Mouse (Mus musculus) thymus, adult 18-20 months (tissue): ENCODE measurements around the gene Chrm5.
A peak's percentile ranks its signal among the peaks of the same experiment; 100 is the strongest.

ENCODE experiments used
- DNase-seq, 2 experiments: peaks; one replicate each; pipeline ENCODE4 v3.0.0; 2022; ENCODE audit warnings: mixed read lengths in 2 of 2

The Chrm5 gene

DNA sequence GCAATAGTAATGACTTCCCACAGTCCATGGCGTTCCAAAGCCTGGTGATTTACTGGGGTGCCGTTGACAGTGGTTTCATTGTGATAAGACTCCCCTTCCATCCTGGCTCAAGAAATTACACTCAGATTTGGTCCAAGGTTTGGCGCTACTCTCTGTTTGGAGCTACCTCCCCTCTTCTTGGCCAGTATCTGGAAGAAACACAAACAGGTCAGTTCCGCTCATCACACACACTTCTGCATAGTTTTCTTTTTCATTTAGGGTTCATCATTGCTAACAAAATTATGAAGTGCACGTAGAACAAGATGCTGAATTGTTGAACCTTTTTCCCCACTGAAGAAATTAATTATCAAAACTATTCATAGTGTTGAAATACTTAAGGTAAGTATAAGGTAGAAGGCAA lies at the start of gene Chrm5:
Gene Chrm5 (minus strand): TSS at position 101 of the 400 bp plus-strand sequence.
- no peak for DNase-seq

DNA sequence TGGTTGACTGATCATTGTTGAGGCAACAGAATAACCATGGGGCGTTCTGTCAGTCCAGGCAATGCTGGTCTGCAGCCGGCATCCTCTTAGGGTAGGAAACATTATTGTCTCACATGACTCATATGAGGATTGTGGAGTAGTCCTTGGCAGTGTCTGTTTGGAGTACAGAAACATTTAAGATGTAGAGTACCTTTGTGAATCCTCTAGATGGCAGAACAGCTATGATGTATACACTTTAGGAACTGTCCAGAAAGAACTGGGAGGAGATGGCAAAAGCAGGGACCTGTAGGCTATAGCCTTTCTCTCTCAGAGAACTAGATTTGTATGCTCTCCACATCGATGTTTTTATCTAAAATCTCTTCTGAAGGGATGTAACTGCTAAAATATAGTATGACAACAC lies 46.4 kb upstream of the Chrm5 start:
- no peak for DNase-seq

DNA sequence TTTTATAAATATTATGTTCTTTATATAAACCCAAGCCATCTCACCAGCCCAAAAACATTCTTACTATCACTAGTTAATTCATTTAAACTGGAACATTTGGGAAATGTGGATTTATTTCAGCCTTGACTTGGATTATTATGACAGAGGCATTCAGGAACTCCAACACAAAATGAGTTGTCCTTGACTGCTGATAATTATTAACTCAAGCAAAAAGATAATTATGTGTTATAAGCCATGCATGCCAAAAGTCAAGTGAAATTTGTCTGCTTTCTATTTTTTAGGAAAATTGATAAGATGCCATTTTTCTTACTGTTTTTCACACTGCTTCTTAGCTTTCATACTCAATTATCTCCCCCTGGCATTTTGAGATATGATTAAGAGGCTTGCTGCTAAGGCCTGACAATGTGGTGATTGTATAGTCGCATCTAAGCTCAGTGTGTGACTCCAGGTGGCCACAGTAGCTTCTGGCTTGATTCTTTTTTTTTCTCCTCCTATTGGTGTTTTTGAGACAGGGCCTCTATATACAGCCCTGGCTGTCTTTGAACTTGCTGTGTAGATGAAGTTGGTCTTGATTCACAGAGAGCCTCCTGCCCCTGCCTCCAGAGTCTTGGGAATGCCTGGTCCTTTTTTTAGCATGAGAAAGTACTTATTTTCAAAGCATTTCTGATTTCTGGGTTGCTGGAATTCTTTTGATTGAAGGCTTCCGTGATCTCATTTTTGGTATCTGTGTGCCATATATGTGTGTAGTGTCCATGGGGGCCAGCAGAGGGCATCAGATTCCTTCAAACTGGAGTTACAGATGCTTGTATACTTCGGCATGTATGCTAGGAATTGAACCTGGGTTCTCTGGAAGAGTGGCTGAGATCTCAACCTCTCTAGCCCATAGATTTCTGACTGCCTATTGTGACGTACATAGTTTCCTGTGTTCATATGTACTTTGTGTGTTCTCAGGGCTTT lies 40.2 kb upstream of the Chrm5 start:
- DNase-seq, result no peak

DNA sequence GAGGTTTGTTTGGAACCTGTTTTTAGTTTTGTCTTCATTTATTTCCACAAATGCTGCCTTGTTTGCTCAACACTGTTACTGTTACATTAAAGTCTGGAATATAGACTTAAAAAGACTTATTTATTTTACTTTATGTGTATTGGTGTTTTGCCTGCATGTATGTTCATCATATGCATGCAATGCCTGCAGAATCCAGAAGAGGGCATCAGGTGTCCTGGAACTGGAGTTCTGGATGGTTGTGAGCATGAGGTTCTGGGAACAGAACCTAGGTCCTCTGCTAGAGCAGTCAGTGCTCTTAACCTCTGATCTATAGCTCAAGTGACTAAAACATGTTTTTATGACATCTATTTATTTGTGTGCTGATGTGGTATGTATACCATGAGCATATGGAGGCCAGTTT lies 38.0 kb upstream of the Chrm5 start:
- no peak for DNase-seq

DNA sequence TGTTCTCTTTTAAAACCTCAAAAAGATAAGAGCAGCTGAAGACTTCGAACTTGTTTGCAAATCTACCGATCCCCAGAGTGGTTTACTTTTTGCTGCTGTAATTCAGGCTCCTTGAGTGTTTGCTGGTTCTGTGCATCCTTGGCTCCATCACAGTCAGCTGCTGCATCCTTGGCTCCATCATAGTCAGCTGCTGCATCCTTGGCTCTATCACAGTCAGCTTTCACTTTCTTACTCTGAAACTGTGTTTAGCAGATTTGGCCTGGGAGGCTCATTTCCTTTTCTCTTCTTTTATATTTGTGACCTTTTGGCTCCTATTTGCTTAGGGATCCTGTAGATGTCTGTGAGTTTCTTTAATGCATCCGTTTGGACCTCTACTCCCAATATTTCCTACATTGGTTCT lies 36.6 kb upstream of the Chrm5 start:
- DNase-seq, result no peak

DNA sequence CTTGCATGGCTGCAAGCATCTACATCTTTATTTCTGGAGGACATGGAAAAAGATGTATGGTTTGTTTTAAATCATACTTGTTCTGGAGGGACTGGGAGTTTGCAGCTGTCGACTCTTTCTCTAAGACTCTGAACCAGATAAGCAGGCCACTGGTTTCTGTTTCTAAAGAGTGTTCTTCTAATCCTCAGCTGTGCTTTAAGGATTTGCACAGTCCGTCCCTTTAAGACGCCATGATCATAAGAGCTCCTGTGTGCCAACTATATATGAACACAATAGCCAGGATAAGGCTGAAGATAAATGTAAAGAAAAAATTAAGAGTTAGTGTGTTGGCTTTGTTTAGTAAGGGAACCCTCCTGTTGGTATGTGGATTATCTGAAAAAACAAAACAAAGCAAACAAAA lies 36.2 kb upstream of the Chrm5 start:
- DNase-seq, result no peak

DNA sequence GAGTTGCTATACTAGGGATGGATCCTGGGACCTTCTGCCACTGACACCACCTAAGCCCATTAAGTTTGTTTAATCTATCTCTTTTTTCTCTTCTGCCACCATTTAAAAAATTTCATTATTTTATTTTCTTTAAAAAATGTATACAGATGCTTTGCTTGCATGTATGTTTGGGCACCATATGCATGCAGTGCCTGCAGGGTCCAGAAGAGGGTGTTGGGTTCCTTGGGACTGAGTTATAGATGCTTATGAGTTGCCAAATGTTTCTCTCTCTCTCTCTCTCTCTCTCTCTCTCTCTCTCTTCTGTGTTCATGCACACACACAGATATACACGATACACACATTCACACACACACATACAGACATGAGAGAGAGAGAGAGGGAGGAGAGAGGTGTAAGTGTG lies 32.5 kb upstream of the Chrm5 start:
- DNase-seq, result no peak

DNA sequence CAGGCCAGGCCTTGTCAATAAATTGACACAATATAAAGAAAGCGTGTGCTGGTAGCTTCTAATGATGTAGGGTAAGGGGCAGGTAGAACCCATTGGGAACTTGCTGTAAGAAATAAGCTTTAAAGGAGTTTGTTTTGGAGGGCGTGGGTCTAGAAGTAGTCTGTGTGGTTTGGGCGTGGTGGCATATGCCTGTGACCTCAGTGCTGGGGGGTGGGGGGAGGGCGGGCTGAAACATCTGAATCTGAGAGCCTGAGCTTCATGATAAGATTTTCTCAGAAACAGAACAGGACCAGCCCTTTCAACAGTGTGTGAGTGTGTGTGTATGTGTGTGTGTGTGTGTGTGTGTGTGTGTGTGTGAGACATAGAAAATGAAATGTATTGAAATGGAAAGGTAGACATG lies 29.6 kb upstream of the Chrm5 start:
- no peak for DNase-seq

DNA sequence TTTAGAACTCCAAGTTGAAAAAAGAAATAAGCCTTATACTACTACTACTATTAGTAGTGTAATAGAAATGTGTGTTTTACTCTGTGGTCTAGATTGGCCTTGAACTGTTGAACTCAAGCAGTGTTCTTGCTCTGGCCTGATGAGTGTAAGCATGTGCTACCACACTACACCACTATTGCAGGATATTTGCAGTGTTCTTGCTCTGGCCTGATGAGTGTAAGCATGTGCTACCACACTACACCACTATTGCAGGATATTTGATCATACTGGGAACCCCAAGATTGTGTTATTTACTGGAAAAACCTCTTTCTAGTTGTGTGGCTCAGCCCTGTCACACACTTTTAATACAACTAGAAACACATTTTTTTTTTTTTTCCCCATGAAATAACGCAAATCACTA lies 26.9 kb upstream of the Chrm5 start:
- no peak for DNase-seq

DNA sequence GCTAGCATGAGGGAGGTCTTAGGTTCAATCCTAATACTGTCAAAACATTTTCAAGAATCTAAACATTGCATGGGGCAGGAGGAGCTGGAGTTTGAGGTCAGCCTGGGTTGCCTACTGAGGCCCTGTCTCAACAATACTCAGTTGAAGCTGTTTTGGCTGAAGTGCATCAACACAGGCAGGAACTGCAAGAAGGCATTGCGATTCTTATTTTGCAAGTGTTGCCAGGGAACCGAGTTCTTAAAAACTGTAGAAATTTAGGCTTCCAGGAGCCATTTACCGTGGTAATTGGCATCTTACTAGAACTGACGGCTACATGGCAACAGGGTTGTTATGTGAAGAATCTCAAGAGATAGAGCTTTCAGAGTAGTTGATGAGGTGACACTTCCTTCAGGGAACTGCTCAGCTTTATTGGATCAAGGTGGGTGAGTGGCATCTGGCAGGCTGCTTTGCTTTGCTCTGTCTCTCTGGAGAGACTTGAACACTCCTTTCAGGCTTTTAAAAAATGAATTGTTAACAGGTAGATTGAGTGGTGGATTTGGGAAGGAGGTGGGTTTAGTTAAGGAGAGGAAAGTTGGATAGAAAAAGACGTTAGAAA lies 26.4 kb upstream of the Chrm5 start:
- no peak for DNase-seq

DNA sequence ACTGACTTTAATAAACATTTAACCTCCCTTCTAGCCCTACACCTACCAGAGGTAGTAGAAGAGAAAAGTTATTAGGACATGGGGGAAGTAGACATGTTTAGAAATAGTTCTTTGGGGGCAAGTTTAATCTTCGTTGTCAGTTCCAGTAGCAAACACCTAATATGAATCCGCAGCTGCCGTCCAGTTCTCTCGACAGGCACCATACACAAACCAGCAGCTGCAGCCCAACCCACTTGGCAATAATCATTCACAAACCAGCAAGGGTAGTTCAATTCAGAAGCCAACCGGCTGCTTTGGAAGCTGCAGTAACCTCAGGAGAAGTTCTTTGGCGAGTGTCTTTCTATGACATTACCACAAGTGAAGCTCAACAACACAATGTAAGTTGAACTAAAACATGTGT lies 23.4 kb upstream of the Chrm5 start:
- no peak for DNase-seq

DNA sequence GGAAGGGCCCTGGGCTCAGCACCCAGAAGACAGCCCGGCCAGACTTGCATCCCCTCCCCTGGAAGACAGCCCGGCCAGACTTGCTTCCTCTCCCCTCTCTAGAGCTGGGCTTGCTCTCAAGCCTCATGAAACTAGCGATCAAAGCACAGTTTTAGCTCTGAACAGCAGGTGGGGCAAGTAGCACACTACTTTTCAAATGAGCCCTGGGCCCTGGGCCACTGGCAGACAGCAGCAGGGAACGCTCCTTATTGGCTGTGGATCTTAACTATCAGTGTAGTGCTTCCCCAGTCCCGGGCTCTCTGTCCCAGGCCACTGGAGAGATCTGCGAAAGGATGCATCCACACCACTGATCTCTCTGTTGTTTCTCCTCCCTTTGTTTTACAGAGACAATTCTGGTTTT lies 20.6 kb upstream of the Chrm5 start:
- DNase-seq, result peak; percentile 40 to 53

DNA sequence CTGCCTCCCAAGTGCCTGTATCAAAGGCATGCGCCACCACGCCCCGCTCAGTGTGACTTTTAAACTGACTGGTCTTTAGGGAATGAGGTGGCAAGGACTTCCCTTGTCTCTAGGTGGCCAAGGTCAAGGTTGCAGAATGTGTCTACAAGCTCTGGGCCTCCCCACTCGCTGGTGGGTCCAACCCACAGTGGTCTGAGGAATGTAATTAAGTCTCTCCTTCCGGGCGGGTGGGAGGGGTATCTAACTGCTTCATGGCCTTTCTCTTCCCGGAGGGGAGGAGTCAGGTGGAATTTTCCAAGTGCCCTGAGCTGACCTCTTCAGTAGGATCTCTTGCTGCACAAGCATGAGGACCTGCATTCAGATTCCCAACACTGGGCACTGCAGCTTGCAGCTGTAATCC lies 17.3 kb upstream of the Chrm5 start:
- no peak for DNase-seq

DNA sequence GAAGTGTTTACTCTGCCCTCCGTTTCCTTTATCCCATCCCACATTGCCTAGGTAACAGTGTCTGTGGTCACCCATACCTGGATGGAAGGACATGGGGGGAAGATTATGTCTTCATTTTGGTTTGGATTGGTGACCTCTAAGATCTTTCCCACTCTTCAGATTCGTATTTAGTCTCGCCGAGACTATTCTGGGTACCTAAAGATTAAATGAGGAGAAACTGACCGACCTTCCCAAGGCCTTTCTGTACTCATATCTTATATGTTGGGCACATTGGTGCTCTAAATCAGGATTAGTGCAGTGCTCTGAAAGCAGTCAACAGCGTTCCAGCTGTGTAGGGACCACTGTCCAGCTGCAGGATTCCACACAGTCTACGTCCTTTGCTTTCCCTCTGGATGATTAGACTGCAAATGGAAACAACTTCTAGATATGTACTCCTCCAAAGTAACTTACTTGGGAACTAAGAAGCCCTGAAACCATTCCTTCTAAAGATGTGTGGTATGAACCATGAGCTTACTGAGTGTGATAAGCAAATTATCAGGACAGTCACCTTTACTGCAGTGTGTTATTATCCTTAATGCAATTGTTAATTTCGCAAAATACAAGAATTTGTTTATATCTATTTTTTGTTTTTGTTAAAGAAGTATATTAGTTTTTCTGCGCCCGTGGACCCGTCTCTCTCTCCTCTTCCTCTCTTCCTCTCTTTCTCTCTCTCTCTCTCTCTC lies 13.1 kb upstream of the Chrm5 start:
- DNase-seq, result no peak

DNA sequence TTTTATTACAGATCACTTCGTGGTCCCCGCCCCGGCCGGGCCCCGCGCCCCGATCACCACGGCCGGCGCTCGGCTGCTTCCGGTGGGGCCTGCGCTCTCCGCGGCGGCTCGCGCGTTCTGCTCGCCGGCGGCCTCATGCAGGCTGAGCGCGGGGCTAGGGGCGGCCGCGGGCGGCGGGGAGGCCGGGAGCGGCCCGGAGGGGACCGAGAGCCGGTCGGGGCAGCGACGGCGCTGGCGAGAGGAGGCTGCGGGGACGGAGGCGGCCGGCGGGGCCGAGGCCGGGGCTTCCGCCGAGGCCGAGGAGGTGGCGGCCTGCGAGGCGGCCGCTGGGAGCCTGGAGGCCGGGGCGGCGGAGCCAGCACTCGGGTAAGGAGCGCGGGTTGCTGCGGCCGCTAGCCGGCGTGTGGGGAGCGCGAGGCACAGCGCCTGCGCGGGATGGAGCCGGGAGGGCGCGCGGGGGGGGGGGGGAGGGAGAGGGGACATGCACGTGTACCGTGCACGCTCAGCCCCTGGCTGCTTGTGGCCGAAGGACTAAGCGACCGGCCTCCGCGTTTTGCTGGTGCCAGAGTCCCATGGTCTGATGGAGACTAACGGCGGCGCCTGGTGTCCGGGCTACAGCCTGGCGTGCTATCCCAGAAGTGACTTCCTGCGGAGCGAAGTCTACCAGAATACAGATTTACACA lies 12.4 kb upstream of the Chrm5 start, which contains the start of gene Aven:
Gene Aven (plus strand): TSS at position 109 of the 683 bp plus-strand sequence.
- DNase-seq, result peak; percentile 58 to 59

DNA sequence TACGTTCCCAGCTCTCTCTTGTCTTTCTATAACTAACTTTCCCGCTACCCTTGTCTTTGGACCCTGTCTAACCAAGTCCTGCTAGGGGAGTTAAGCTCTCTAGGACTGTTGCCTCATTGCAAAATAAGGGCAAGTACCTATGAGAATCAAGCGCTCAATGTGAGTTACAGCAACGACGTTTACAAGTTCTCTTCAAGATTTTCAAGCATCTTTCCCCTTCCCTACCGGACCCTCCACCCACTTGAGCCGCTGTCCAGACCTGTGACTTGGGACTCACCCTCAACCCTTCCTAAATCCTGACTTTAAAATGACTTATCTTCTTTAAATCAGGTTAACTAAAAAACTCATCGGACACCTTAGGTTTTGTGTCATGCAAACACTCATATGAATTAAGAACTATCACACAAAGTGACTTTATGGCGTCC lies 11.9 kb upstream of the Chrm5 start:
- DNase-seq, result no peak

DNA sequence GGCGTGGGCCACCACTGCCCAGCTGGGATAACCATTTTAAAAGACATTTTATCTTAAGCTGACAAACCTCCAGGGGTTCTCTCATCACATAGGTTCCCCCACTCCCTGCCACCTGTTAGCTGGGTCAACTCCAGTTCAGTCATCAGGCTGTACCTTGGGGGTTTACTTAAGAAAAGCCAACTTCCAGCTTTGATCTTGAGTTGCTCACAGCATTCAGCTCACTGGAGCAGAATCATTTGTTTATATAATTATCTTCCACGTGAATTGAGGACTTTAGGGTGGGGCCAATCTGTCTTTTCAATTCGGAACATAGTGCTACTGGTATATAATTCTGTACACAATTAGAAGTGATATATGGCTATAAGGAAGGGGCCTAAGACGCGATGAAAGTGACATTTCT lies 11.1 kb upstream of the Chrm5 start:
- DNase-seq, result no peak

DNA sequence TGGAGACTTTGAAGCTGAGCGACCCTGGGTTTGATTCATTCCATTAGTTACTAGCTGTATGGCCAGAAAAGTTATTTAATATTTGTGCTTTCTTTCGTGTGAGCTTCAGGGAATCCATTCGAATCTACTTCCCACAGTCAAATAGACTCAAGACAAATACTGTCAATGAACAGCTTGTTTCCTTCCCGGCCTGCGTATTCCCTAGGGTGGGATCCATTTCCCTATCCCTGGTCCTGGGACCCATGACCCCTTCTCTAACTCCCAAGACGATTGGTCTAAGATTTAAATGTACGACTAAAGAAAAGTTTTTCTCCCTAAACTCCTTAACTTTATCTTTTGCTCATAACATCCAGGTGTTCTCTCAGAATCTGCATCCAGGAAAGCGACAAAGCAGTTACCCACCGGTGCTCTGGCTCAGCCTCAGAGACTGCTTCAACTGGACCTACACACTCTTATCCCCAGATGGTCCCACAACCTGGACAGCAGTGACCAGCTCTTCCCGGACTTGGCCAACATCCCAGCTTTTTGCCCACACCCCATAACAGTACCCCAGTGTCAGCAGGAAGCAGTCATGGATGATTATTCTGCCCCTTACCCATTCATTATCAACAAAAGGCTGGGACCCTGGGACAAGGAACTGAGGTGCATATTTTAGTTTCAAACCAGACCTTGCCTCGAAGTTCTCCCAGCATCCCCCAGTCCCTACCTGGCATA lies 10.1 kb upstream of the Chrm5 start:
- no peak for DNase-seq

DNA sequence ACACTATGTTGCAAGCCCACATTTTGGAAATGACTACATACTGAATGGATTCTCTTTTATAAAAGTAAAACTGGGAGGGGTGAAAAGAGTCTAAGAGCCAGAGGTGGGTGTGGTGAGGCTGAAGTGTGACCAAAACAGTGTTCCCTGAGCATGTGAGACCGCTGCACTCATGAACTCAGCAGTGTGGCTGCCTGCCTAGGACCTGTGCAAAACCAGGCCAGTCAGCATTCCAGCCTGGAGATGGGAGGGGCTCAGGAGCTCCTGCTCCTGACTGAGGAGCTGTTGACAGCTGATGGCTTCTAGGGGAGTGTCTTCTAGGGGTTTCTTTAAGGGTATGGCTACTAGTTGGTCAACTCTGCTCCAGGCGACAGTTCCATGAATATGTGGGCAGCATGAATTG lies 4.3 kb upstream of the Chrm5 start:
- no peak for DNase-seq

DNA sequence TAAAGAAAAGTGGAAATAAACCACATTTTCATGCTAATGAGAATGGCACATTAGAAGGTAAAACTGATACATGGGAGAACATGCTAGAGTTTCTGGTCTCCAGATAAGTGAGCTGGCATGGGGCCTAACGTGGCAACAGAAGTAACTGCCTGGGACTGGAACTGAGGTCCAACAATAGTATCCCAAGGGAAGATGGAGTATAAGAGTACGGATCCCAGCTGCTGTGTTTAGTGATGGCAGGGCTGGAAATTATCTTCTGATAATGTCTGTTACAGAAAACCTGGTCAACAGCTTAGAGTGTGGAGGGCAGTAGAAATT lies 2.7 kb upstream of the Chrm5 start:
- DNase-seq, result no peak

DNA sequence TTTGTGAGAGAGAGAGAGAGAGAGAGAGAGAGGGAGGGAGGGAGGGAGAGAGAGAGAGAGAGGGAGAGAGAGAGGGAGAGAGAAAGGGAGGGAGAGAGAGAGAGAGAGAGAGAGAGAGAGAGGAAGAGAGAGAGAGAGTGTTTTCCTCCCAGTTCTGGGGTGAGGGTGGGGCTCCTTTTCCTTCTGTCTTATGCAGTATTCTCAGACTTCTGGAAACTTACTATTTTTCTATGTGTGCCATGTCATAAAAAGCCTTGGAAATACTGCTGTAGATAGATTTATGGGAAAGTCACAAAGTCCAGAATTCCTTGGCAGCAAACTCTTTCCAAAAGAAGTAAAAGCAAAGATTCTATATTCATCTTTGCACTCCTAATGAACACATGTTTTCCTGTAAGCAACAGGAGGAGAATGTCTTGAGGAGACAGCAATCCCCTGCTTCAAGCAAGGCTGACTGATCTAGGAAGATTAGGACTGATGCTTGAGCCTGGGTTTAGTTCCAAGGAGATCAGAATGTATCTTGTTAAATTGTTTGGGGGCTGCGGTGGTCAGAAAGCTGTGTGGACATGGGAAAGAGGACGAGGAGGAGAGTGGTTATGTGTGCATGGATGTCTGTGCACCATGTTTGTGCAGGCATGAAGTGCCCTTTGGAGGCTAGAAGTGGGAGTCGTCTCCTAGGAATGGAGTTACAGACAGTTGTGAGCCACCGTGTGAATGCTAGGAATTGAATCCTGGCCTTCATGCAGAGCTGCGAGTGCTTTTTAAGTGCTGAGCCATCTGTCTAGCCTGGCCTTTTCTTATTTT lies 2.2 kb upstream of the Chrm5 start:
- DNase-seq, result no peak

DNA sequence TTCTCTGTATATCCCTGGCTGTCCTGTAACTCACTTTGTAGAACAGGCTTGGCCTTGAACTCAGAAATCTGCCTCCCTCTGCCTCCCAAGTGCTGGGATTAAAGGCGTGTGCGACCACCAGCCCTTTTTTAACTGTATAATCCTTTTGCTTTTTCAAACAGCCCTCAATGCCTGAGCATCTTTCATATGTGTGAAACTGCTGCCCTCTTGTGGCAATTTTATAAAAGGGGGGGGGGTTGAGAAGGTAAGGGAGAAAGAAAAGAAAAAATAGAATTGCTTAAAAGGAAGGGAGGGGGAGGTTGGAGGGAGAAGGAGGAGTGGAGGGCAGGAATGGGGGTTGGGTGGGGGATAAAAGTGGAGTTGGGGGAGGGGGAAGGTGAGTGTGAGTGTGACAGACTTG lies 995 bp upstream of the Chrm5 start:
- DNase-seq, result no peak
